Mouse (Mus musculus) A20 (cell line): ENCODE results near the gene Samd4b.

ENCODE experiments used
- DNase-seq: peaks from one replicate; pipeline ENCODE4 v3.0.0-alpha.2; 2011; ENCODE audit warnings: low read depth, low spot score

The Samd4b gene

GRCm38 (mm10) chr7:28446446-28446845 lies 151.5 kb downstream of the Samd4b start:
- peak; percentile 64 for DNase-seq

DNA sequence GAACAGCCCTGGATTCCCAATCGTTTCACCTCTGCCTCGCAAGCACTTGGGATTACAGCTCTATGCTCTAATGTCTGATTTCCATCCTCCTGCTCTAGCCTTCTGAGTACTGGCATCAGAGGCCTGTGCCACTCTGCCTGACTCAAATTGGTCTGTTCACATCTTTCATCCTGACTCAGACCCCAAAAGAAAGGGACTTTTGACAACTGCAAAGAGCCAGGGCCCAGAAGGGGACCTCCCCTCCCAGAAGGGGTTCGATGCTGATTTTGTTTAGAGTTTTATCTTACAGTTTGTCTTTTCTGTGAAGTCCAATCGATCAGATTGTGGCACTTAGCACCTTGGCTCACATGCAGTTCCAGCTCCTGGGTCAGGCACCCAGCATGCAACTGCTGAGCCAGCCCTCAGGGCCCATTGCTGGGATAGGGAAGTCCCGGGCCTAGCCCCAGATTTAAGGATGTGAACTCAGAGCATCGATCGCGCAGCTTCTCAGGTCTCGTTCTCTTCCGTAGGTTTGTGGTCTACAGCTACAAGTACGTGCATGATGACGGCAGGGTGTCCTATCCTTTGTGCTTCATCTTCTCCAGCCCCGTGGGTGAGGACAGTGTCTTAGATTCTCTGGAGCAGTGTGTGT lies 153.5 kb downstream of the Samd4b start:
- peak; percentile 56 for DNase-seq

- peak; percentile 70 for DNase-seq
These were observed 155.3 kb downstream of the Samd4b start for GRCm38 (mm10) chr7:28442688-28443087.

- DNase-seq, result no peak
These were observed 156.0 kb downstream of the Samd4b start for GRCm38 (mm10) chr7:28441776-28442485.

- peak; percentile 82 for DNase-seq
These were observed 157.2 kb downstream of the Samd4b start for GRCm38 (mm10) chr7:28440739-28441138.

DNA sequence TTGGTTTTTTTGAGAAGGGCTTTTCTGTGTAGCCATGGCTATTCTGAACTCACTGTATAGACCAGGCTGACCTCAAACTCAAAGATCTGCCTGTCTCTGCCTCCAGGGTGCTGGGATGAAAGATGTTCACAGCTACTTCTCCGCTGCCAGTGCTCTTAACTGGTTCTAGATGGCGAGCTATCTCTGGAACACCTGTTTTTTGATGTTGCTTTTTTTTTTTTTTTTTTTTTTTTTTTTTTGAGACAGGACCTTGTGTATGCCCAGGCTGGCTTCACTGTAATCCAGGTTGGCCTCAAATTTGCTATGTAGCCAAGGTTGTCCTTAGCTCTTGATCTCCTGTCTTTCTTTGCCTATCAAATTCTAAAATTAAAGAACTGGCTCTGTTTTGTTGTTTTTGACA lies 159.2 kb downstream of the Samd4b start:
- no peak for DNase-seq

- no peak for DNase-seq
These were observed 160.0 kb downstream of the Samd4b start for GRCm38 (mm10) chr7:28437964-28438363.

- DNase-seq, result peak; percentile 90
These were observed 160.9 kb downstream of the Samd4b start, which contains the start of gene Gmfg for GRCm38 (mm10) chr7:28436932-28437570. TSS of gene Gmfg (plus strand) at chr7:28437447.

DNA sequence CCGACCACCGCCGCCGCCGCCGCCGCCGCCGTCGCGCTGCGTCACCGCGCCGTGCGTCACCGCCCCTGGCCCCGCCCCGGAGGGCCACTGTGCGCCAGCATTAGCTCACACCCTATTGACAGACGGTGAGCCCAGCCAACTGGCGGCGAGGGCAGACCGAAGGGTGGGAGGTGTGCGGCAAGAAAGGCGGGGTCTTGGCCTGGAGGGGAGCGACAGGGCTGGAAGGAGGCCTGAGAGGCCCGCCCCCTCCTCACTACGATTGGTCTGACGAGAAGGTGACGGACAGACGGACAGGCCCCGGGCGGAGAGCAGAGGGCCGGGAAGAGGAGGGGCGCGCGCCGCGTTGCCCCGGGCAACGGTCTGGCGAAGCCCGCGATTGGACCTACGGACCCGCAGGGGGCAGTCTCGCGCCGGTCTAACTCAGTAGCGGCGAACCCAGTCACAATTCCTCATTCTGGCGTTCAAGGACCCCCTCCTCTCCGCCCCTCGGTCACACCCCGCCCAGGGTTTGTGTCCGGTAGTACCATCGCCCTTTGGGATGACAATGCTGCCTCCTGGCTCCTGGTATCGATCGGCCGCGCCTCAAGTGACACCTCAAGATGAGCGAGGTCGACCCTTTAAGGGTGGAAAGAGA lies 161.6 kb downstream of the Samd4b start:
- peak; percentile 100 for DNase-seq

GRCm38 (mm10) chr7:28435660-28436259 lies 162.2 kb downstream of the Samd4b start:
- DNase-seq, result peak; percentile 24

DNA sequence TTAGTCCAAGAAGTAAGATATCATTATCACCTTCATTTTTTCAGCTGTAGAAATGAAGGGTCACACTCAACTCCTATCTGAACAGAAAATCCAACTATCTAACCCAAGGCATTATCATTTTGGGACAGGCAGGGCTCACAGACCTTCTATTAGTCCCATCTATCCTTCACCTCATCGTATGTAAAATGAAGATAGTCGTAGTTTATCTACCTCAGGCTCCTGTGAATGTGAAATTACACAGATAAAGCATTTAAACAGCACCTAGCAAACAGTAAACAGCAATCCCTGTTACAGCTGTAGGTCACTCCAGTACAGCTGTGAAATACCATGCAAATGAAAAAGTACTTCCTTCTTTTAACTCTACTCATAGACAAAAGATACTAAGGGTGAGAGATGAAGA lies 165.7 kb downstream of the Samd4b start:
- no peak for DNase-seq

- DNase-seq, result peak; percentile 23
These were observed 167.4 kb downstream of the Samd4b start for GRCm38 (mm10) chr7:28430512-28430911.

GRCm38 (mm10) chr7:28427738-28428137 lies 170.2 kb downstream of the Samd4b start:
- DNase-seq, result no peak

DNA sequence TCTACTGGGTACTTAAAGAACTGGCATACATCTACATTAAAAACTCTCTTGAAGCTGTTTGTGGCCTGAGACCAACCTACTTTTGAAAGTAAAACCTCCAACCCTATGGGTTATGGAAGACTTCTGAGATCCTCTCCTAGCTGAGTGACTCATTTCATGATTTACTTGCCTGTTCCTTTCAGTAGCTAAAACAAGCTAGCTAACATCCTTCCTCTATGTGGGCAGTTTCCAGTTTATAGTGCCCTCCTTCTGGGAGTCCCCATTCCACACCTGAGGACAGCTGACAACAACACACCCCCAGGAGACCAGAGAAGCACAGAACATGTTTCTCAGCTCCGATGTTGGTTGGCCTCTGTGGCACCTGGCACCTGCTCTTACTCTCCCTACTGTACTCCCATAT lies 174.9 kb downstream of the Samd4b start:
- DNase-seq, result no peak

DNA sequence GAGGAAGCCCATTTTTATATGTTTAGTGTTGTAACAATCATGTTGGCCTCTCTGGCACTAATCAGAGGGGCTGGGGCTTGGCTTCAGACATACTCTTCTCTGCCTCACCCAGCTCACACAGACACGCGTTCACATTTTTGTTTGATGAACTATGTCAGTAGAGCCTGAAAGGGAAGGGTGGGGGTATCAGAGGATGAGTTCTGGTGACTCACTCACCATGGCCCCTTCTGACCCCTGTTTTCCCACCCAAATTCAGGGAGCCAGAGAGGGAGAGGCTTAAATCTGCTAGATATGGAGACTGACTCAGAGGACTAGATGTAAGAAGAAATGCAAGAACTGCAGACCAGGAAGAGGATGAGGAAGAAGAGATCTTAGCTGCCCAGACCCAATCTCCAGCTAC lies 178.5 kb downstream of the Samd4b start:
- DNase-seq, result no peak

DNA sequence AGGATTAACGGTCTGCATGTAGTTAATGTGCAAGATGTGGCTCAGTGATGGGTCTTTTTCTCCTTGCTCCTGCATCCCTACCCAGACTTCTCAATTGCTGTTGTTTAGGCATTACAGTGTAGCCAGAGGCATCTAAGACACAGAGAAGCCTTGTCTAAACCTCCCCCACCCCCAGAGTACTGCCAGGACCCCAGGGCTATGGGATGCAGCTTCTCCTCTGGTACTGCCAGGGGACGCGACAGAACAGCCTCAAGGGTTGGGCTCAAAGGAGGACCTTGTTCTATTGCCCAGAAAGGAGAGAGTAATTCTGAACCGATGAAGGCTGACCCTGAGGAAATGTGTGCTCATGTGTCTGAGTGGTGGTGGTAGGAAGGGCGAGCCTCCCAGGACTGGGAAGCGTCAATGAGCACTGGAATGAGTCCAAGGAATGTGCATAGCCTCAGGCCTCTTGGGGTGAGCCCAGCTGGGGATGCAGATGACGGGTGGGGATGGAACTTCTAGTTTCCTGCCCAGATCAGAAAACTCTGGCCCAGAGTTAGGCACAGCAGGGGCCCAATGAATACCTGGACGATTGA lies 179.8 kb downstream of the Samd4b start:
- no peak for DNase-seq

DNA sequence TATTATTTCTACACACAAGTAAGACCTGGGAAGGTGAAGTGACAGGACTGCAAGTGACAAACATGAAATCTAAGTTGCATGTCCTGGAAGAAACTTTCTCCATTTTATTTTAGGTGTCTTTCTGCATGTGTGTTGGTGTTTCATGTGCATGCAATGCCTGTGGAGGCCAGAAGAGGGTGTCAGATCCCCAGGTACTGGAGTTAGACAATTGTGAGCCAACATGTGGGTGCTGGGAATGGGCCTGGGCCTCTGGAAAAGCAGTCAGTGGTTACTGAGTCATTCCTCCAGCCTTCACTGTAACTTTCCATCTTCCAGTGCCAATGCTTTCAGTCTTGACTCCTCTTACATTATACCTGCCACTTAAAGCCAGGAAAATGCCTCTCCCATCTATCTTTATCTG lies 180.6 kb downstream of the Samd4b start:
- DNase-seq, result no peak

GRCm38 (mm10) chr7:28412826-28413225 lies 185.1 kb downstream of the Samd4b start:
- DNase-seq, result peak; percentile 29

DNA sequence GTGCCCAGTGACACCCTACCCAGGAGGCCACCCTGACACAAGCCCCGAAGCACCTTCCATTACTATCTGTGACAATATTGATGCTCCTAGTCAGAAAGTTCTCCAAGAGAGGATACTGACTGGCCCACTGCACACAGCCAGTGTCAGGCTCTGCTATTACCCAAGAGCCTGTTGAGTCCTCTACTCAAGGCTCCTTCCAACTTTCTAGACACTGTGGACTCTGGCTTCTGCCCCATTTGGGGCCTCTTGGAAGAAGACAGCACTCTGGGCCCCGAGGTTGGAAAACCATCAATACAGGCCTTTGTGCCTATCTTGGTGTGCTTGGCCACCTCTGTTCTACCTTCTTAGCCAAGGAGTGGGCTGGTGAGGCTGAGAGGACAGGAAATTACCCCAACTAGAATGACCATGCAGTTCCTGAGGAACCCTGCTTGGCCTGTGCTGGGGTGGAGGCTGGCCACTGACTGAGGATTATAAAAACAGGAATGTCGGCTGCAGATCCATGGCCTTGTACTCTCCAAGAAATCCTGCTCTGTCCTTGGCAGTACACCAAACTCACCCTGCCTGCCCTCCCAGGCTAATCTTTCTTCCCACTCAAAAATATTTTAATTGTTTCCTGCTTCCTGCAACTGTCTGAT lies 187.0 kb downstream of the Samd4b start:
- no peak for DNase-seq

DNA sequence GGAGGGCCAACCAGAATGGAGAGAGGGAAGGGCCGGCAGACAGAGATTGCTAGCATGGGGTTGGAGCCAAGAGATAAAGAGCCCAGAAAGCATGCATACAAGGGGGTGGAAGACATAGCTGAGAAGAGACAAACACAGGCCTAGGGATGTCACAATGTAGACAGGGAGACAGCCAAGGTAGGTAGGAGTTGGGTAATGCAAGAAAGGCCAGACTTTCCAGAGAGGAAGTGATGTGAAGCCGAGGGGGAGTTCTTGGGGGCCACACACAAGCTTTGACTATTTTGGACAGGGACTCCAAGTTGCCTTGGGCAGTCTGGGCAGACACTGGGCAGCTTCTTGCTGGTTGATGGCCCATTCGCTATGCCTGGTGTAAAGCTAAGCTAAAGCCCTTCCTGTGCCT lies 196.0 kb downstream of the Samd4b start:
- no peak for DNase-seq

DNA sequence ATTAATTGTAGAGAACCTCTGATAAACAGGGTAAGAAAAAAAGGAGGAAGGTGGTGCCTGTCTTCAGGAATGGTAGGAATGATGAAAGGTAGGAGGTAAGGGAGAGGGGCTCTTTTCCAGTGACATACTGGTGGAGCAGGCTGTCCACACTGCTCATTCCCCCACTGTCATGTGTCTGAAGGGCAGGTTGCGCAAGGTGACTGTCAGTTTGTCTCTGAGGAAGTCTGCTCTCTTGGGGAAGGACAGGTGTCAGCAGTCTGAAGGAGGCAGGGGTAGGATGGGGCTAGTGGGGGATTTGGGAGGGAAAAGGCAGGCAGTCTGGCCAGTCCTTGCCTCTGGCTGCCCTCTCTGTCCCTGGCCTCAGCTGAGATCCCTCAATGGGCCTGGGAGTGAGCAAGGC lies 196.9 kb downstream of the Samd4b start:
- DNase-seq, result no peak
